ENCODE assay signal across 26 mouse cellular contexts in the genomic region with DNA sequence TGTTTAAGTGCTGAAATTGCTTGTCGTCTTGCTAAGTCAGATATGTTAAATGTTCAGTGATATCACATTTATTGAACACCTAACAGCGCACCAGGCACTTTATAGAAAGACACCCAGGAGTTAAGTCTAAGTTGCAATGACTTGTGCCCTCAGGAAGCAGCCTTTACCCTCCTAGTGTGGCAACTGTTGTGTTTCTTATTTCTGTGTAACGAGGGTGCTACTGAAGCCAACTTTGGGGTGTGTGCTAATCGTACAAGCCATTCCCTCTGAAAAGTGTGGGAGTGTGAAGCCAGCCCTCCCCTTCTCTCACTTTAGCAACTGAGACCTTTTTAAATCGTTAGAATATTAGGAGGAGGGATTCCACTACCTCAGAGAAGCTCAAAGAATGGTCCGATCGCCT.
"Had no signal": no experiment of that assay in that cellular context is flagged by ENCODE, and none has a peak within 500 bp of the region (broad histone marks: within the 10 kb centered on the region; RNA-seq: fewer than 3 reads in every experiment).

No protein-coding gene starts in this region.

- H3K27me3 ChIP-seq: heart, embryonic 13.5 days; heart, embryonic 15.5 days; hindbrain, embryonic 13.5 days; hindbrain, embryonic 15.5 days; kidney, embryonic 15.5 days; limb, embryonic 12.5 days; liver, embryonic 13.5 days had no signal

- H3K27ac ChIP-seq: gastrocnemius, adult 2 months; heart, embryonic 10.5 days; heart, embryonic 13.5 days; heart, embryonic 15.5 days; hindbrain, embryonic 13.5 days; hindbrain, embryonic 15.5 days; hindbrain, postnatal 0 days; kidney, embryonic 15.5 days; kidney, postnatal 0 days; limb, embryonic 10.5 days; limb, embryonic 12.5 days; liver, embryonic 13.5 days had no signal

- ATAC-seq: hindbrain, postnatal 0 days; intestine, embryonic 16.5 days had no signal

- H3K4me1 ChIP-seq: heart, embryonic 10.5 days; liver, embryonic 13.5 days had no signal

- H3K36me3 ChIP-seq: heart, embryonic 10.5 days; heart, embryonic 13.5 days; heart, embryonic 15.5 days; hindbrain, embryonic 13.5 days; hindbrain, embryonic 15.5 days; limb, embryonic 10.5 days; limb, embryonic 12.5 days; liver, embryonic 13.5 days had no signal

- DNase-seq: gastrocnemius, adult 2 months; gastrocnemius, postnatal 10 days; gastrocnemius, postnatal 25 days; heart, adult 18-20 months; heart, postnatal 14 days; heart, postnatal 36 days; kidney, adult 11 months; kidney, adult 2 months; kidney, adult 9 months; kidney, postnatal 14 days; kidney, postnatal 36 days; layer of hippocampus, adult 9-11 months; layer of hippocampus, postnatal 36 days; liver; liver, embryonic 13.5 days had no signal

- H3K4me3 ChIP-seq: gastrocnemius, adult 2 months; heart, embryonic 10.5 days; heart, embryonic 13.5 days; heart, embryonic 15.5 days; hindbrain, embryonic 13.5 days; hindbrain, embryonic 15.5 days; kidney, embryonic 15.5 days; limb, embryonic 10.5 days; limb, embryonic 12.5 days; liver, embryonic 13.5 days had no signal
